Mouse (Mus musculus) NIH3T3 (cell line): ENCODE data around the gene Chuk.
"Not testable (repeated sequence)": the region's sequence is repeated elsewhere in the genome, so short reads cannot be mapped to it uniquely, and the experiment has no call there.

Experiments
- DNase-seq: peaks from one replicate; pipeline ENCODE4 v3.0.0-alpha.2; 2012; ENCODE audit warnings: low read depth

The Chuk gene

DNA sequence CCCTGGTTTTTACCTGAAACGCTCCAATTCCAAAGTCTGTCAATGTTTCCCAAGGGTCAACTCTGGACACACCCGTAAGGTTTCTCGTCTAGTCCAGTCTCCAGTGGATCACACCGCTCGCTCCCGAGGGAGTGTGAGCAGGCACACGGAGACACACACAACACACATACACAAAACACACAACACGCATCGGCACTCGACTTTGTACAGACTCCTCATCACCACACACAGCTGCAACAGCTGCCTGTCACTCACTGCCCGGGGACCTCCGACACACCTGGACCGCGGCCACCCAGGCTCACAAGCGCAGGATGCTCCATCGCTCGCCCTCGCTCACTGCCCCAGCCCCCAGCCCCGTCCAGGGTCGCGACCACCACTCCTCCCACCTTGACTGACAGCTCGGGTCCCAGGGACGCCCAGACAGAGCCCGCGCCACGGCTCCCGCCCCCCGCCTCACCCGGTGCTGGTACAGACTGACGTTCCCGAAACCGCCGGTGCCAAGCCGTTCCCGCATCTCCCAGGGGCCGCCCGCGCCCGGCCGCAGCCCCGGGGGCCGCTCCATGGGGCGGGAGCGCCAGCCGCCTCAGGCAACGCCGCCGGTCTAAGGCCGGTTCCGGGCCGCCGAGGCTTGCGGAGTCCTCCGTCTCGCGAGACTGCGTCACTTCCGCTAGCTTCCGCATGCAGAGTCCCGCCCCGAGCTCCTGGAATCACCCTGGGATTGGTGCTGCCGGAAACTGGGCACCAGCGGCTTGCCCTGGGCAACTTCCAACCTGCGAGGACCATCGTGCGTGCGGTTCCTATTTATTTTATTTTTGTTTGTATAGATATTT lies at the start of gene Chuk:
Gene Chuk (minus strand): TSS at position 650 of the 830 bp plus-strand sequence.
- peak; percentile 98 for DNase-seq

DNA sequence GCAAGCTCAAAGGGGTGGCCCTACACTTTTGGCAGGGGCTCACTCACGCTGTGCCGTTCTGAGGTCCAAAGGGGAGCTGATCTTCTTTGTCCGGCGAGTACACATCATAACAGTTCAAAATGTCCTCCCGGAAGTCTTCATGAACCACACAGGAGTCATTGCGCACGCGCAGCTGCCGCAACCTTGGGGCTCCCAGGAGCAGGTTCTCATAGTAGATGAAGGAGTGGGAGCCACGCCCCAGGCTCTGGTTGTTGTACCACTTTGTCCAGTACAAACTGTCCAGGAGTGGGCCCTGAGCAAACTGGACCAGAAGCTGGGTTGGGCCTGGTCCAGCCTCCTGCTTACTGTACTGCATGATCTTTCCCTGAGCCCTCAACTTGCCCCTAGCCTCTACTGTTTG lies 49.7 kb upstream of the Chuk start:
- DNase-seq: no peak

DNA sequence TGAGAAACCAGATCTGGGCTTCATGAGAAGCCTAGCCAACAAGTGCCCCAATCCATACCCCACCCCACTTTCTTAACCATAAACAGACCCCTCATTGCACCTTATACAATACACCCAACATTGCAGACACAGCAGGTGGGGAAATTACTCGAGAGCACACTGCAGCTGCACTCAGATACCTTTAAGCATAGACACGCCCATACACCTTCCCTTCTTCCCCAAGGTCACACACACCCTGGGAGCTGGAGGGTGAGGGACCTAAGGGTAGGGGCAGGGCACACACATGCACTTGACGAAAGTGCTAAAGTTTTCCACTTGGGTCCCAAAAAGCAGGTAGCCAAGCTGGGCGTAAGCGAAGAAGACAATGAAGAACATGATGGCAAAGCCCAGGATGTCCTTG lies 46.5 kb upstream of the Chuk start:
- DNase-seq: no peak

DNA sequence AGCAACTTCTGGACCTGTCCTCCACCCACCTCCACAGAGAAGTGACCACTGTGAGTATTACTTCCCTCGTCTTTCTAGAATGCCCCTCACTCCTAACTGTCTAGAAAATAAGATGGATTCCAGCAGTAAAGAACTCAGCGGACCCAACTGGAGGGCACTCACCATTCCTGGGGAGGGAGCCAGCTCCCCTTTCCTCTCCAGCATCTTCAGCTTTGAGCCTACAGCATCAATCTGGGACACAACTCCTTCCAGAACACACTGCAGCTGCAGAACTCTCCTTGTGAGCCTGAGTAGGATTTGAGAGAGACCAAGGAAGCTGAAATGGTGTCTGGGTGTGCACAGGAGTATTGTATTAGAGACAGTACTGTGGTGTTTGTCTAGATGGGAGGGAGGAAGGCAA lies 41.7 kb upstream of the Chuk start:
- DNase-seq: no peak

DNA sequence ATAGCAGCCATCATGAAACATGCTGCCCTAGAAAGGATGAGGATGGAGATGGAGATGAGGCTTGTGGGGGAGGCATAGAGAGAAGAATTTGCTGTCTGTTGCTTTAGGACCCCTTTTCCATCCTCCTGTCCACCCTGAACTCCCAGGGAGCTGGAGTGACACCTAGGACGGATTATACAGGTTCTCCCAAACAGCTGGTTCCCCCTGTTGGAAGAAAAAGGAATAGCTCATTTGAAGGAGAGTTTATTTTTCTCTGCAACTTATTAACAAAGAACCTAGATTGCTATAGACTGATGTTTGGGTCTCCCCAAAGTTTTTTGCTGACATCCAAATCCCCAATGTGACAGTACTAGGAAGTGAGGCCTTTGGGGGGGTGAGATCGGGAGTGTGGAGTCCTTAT lies 41.1 kb upstream of the Chuk start:
- peak; percentile 26 for DNase-seq

DNA sequence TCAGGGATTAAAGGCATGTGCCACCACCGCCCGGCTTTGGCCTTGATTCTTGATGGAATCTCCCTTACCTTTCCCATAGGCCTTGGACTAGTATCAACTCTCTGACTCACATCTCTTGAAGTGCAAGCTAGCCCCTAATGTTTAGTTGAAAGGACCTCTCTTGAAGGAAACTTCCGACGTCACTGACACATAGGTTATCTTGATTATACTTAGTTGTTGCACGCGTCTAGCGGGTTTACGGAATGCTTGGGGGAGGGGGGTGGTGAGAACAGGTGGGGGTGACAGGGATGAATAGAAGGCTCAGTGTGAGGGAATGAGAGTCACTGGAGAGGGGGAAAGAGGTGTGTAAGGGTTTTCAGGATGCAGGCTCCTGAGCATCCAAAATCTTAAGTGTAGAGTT lies 39.7 kb upstream of the Chuk start:
- no peak for DNase-seq

DNA sequence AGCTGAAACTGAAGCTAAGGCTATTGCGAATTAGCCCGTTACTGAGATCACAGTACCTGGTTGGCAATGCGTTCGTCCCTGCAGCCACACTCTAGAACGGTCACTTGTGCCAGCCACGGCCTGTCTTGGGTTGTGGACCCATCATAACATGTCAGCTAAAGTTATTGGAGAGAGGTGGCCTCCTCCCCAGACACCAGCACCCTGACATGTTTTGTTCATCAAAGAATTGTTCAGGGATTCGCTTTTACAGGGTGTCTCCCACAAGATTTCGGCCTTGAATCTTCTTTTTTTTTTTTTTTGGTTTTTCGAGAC lies 39.2 kb upstream of the Chuk start:
- DNase-seq: no peak

DNA sequence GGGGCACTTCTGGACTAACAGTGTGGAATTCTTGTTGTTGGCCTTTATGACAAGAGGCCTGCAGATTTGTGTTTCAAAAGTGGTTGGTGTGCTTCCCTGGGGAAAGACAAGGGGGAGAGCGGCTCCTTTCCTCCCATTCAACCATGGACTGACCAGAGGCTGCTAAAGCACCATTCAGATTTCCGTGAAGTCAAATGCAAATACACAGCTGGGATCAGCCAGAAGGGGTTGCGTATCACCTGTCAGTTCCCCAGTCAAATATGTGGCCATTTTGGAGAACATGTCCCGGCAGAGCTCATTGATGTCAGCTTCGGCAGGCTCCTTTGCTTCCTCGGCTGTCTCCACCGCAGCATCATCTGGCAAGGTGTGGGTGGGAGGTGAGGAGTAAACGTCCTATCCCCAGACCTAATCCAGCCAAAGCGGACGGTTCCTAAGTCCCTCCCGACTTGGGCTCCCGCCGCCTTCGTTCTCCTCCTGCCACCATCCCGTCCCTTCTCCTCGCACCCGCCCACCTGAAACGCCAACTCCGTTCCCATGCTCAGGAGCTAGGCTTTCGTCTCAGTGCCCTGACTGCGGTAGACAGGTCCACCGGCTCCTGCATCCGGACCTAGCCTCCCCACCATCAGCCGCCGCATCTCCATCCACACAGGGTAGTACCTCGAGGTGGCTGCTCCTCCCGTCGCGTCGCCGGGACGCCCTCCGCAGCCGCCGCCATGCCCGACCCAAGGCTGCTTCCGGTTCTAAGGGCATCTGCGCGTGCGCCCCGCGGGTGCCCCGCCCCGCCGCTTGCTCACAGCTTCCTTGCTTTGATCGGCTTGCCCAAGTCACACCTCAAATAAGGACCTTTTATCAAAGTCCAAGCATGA lies 38.7 kb upstream of the Chuk start, which contains the start of gene Bloc1s2:
Gene Bloc1s2 (minus strand): TSS at position 745 of the 866 bp plus-strand sequence.
- peak; percentile 94 for DNase-seq

DNA sequence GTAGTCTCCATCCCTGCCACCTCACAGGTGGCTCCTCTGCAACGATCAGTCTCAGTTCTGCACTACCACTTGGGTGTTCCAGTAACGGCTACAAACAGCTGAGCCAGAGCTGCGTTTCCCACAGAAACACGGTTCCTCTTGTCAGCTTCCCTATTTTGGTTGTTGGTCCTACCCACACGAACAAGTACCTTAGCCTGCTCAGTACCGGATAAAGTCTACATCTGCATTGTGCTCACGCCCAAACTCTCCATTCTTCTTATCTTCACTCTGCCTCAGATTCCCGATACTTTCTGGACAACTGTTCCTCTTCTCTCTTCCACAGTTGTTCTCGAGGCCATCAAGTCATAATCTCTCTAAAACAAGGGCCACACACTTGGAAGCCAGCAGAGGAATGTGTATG lies 37.1 kb upstream of the Chuk start:
- no peak for DNase-seq

DNA sequence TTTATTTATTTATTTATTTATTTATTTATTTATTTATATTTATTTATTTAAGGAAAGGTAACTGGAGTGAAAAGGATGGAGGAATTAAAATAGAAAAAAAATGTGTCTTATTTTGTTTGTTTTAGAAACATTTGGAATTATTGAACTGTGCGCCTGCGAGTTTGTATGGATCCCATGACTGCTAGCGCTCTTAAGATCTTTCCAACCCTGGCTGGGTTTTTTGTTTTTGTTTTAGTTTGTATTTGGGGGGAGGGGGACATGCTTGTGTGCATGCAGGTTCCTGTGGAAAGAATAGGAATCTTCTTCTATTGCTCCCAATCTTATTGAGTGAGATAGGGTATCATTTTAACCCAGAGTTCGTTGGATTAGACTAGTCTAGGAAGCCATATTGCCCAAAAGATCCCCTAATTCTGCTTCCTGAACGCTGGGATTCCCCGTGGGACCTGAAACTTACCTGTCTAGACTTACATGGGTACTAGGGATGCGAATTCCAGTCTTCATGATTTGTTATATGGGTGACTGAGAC lies 28.7 kb upstream of the Chuk start:
- no peak for DNase-seq

DNA sequence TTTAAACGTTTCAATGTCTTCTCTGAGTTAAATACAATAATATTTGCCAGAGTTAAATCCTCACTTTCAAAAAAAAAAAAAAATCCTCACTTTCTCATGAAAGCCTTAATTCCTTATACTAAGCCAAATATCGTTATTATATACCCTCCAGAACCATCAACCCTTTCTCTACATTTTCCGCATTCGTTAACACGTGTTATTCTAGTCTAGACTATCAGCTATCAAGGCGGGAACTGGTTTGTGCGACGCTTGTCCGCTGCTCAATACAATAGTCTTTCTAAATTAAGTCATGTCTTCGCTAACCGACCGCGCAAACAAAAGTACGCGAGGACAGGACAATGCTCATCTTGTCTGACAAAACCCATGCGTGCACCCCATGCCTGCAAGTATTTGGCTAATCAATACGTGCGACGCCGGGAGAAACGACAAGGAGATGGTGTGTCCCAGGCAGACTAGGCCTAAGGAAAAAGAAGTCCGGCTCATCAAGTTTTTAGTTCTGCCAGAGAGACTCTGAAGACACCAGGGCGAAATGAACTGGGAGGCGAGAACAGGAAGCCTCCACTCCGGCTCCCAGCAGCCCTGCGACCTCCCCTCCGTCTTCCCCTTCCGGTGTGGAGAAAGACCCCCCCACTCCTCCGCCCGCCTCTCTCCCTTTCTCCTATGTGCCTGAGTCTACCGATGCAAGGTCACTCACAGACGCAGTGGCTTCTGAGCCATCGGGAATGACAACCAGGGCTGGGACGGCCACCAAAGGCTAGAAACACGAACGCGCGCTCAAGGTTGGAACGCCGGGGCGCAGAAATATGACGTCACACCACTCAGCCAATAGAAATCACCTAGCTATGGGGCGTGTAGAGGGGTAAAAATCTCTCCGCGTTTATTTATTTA lies 28.0 kb upstream of the Chuk start, which contains the start of gene Cwf19l1:
Gene Cwf19l1 (minus strand): TSS at position 805 of the 888 bp plus-strand sequence.
- peak; percentile 94 for DNase-seq

DNA sequence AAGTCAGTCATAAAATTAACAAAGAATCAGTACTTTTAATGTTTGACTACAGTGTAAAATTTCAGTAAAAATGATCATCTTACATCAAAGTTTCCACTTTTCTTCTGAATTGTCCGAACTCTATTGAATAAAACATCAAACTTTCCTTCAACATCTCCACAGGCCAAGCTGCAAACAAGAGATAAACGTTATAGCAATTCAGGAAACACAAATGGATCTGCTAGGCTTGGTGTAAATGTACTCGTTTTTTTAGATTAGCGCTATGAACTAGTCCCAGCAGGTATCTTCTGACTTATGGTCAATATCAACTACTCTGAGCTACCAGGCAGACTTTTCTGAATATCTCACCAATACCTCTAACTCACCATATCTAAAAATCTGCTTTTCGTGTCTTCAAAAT lies 25.6 kb upstream of the Chuk start:
- DNase-seq: no peak

DNA sequence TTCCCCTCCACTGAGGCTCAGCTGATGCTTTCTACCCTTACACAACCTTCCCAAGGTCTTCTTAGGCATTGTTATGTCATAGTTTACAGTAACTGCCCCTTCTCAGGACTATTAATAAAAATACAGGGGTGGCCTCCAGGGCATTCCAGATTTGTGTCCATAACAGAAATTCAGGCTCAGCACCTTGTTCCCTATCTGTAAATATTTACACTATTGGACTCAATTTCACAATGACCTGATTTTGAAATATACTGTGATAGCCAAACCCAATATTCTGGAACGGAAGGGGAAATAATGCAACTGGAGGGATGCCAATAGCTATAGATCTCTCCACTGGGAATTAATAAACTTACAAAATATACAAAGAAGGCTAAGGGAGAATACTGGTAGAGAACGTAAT lies 21.3 kb upstream of the Chuk start:
- no peak for DNase-seq

DNA sequence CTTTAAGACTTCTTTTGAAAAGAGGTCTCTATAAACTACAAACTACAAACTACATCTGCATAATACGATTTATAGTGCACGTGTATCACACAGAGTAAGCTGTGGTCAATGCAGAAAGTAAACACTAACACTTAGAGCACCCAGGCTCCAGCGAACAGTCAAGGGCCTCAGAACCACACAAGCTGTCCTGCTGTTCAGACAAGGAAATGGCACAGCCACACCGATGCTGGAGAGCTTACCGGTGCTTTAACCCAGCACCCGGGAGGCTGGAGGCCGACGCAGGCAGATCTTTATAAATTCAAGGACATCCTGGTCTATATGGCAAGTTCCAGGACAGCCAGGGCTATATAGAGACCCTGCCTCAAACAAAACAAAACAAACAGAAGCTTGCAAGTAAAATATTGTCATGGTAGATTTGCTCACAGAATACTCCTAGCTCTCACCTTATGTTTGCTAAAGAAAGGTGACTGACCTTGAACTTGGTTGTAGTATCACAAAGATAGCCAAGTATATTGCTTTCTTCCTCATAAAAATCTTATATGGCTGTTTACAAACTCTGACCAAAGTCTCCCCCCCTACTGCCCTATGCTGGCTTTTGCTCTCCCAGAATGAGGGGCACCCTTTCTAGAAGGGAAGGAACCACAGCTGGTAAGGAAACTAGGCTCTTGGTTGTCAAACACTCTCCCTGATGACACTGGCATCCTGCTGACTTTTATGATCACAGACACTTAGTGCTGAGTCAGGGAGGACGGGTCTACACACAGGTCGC lies 20.6 kb upstream of the Chuk start:
- no peak for DNase-seq

DNA sequence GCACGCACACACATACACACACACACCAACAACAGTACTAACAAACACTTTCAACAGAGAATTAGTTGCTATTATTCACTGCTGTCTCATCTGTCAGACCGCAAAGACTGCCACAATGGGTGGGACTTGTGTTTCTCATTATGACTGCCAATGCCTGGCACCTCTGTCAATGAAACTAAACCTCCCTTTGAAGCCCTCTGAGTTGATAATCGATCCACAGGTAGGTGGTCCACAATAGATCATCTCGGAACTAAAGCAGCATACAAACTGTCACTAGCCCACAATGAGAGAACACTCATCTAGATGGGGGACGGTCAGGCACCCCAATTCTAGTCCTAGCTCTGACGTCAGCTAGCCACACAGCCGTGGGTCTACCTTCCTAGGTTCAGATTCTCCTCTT lies 13.9 kb upstream of the Chuk start:
- no peak for DNase-seq

DNA sequence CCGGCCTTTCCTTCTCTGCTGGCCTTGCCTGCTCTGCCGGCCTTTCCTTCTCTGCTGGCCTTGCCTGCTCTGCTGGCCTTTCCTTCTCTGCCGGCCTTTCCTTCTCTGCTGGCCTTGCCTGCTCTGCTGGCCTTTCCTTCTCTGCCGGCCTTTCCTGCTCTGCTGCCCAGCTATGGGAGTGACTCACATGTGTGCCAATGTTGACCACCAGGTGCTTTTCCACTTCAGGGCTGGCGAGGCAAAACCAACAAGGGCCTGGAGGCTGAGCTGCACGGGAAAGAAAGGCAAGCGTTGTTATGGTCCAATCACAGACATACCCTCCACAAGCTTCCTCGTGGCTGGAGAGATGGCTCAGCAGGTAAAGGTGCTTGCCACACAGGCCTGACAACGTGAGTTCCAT lies 13.4 kb upstream of the Chuk start:
- not testable (repeated sequence) for DNase-seq

DNA sequence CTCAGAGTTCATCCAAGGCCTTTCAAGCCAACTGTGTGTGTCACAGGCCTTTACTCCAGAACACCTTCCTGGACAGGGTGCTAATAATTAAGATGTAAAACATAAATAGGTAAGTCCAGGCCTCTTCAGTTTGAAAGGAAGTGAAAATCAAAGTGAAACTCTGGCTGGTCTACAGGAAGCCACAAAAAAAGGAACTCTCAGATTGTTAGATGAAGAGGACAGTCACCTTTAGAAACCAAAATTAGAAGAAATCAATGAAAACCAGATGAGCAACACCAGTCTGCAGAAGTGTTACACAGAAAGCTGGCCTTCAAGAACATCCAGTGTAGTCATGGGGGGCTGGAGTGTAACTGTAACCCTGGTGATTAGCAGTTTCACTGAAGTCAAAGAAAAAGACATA lies 10.5 kb upstream of the Chuk start:
- DNase-seq: no peak

DNA sequence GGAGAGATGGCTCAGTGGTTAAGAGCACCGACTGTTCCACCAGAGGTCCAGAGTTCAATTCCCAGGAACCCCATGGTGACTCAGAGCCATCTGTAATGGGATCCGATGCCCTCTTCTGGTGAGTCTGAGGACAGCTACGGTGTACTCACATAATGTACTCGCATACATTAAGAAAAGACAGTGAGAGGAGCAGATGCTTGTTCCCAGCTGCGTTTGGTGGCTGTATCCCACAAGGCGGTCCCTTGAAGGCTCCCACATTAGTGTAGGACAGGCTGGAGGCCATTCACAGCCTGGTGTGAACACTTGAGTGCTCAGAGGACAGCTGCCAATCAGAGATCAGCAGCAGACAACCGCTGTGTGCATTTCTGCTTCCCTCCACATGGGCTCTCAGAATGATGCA lies 4.4 kb upstream of the Chuk start:
- peak; percentile 70 for DNase-seq

DNA sequence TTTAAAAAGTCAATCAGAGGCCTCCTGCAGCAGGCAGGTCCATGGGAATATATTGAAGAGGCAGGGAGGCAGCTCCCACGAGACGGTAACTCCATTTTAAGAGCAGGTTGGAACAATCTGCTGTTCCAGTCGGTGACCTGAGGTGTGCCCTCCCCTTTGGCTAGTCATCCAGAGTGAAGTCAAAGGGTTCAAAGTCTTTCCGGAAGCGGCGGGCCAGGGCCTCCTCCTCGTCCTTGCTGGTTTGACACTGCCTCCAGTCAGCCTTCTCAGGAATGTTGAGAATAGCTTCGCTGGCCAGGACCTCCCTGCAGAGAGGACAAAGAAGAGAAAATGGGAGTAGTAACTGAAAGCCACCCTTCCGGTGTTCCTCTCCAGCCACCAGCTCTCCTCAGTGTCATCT lies 3.1 kb upstream of the Chuk start:
- DNase-seq: no peak

DNA sequence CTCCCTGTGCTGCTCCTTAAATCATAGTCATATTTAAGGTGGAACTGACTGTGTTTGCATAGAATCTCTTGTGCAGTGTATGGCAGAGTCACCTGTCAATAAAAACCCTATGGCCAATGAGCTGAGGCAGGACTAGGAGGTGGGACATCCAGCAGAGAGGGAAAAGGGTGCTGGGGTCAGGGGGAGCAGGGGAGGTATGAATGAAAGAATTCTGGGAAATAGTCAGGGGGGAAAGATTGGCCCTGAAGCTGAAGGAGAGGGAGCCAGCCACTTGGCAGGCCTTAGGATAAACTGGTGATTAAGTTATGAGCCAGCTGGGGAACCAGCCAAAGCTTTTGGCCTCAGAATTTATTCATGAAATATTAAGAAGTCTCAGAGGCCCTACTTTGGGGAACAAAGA lies 1.7 kb upstream of the Chuk start:
- DNase-seq: peak; percentile 95
